Mouse (Mus musculus): ENCODE data around the gene Ttll8. TPM values are rescaled to one million over a fixed set of nuclear protein-coding genes. Genes with fewer than 3 reads are reported as not detected.
A peak's percentile ranks its signal among the peaks of the same experiment; 100 is the strongest.

The Ttll8 gene
- not detected for total RNA-seq (2021)
- long read RNA-seq, experiment 1, result 0 reads
- long read RNA-seq, experiment 2, result 0 reads

DNA sequence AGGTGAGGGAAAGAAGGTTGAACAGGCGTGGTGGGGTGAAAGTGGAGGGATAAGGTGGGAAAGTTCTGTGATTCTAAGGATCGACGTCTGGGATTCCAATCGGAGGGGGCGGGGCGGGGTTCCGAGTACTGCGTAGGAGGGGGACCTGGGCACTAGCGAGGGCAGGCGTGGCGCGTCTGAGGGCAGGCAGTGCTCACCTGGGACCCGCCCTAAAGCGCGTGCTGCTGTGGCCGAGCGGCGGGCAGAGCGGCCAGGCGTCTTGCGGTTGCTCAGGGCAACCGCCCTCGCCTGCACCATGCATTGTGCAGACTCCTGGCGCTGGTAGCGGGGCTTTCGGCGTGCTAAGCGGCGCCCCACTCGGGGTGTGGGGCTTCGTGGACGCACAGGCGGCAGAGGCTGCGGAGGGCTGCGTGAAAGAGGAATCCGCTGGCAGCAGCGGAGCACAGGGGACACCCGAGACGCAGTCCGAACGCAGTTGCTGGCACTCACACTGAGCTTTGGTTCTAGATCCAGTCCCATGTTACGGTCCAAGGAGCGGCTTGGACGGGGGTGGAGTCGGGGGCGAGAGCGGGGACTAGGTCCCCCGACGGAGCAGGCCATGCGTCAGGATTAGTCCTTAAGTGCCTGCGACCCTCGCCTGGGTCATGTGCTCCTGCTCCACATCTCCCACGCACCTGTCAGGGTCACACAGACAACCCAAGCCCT, at the start of gene Ttll8:
TSS of gene Ttll8 (minus strand) at position 51 of the 705 bp plus-strand sequence.
- Histone ChIP-seq H3K27ac (no peak within 1 kb of the TSS), H3K4me3 (peak within 1 kb of the TSS; percentile 61)
- TF ChIP-seq CTCF (IDR thresholded peaks at IDR 0.05), result no peak
- DNase-seq, result peak; percentile 27
- intact Hi-C loops (cut with DNase I), result no loop called here

DNA sequence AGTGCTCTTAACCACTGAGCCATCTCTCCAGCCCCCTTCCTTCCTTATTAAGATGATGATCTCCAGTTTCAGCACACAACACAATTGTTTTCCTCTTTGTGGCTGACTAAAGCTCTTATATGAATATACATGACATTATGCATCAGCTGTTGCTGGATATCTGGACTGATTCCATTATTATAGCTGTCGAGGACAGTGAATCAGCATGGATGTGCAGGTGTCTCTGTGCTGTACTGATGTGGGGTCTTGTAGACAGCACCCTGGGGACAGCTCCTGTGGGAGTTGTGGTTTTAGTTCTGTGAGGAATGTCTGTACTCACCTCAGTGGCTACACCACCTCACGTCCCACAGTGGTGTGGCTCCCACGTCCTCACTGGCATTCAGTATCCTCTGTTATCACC, 47.0 kb upstream of the Ttll8 start:
- Histone ChIP-seq H3K4me3 (no peak overlapping the region), H3K27ac (no peak overlapping the region)
- no peak for DNase-seq
- TF ChIP-seq CTCF (IDR thresholded peaks at IDR 0.05), result no peak
- intact Hi-C loops (cut with DNase I), result no loop called here

DNA sequence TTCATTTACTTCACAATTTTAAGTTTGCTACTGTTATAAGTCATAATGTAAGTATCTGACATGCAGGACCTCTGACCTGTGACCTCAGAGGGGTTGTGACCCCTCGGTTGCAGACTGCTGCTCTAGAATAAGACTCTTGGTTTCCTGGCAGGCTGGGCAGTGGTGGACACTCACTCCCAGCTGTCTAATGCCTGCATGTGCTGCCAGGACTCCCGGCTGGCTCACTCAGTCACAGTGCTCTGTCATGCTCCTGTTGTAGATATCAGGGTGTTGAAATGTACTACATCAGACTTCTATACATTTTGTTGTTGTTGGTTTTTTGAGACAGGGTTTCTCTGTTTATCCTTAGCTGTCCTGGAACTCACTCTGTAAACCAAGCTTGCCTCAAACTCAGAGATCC, 46.1 kb upstream of the Ttll8 start:
- Histone ChIP-seq H3K27ac (no peak overlapping the region), H3K4me3 (no peak overlapping the region)
- intact Hi-C loops (cut with DNase I), result no loop called here
- no peak for TF ChIP-seq CTCF (IDR thresholded peaks at IDR 0.05)
- DNase-seq, result no peak

DNA sequence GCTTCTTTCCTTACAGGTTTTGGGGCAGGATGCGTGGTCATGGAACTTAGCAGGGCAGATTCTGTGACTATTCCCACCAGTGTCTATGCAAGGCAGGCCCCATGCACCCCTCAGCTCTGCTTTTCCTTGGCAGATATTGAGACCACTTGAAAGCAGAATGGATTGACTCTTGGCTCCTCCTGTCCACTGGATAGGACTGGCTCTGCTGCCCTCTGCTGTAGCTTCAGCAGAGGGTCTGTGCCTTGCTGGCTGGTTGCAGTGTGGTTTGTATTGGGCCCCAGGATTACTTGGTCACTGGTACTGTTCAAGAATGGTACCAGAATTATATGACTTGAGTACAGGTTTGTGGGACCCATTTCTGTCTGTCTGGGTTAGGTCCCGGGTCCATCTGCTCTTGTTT, 44.9 kb upstream of the Ttll8 start:
- DNase-seq, result no peak
- Histone ChIP-seq H3K27ac (no peak overlapping the region), H3K4me3 (no peak overlapping the region)
- peak; percentile 12; the same call in 1 of the 2 replicates for TF ChIP-seq CTCF (IDR thresholded peaks at IDR 0.05)
- intact Hi-C loops (cut with DNase I), result no loop called here

DNA sequence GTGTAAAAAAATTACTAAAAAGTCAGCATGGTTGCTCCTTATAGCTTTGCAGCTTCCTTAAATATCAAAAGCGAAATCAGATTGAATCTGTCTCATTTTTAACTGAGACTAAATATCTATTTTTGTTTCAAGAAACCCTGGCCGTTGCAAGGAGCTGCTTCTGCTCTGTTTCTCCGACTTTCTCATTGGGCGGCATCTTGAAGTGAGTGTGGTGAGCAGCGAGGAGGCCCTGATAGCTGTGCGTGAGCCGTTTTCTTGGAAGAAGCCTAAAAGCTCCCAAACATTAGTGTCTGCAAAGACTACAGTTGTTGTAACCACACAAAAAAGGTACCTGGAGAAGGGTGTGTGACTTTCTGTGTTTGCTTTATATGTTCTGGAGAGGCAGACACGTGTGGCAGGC, 44.4 kb upstream of the Ttll8 start:
- no peak overlapping the region for H3K4me3 ChIP-seq
- intact Hi-C loops (cut with DNase I), result no loop called here
- H3K27ac ChIP-seq, result no peak overlapping the region
- TF ChIP-seq CTCF (IDR thresholded peaks at IDR 0.05), result no peak
- DNase-seq, result no peak

DNA sequence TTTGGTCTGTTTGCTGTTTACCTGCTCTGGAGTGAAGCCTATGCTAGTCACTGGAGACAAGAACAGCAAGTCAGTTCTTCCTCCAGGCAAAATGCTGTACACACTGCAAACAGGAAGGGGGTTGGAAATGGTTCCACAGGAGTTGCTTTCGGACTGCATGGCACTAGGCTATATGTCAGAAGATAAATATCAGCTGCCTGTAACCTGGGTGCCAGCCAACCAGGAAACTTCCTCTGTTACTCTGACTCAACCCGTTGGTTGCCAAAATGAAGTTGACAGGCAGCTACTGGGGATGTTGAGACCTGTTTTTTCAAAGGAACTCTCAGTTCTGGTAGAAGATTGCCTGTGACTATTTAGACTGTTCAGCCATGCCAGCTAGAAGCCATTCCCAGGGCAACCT, 35.0 kb upstream of the Ttll8 start:
- DNase-seq, result no peak
- Histone ChIP-seq H3K4me3 (no peak overlapping the region), H3K27ac (no peak overlapping the region)
- intact Hi-C loops (cut with DNase I), result no loop called here
- TF ChIP-seq CTCF (IDR thresholded peaks at IDR 0.05), result no peak

DNA sequence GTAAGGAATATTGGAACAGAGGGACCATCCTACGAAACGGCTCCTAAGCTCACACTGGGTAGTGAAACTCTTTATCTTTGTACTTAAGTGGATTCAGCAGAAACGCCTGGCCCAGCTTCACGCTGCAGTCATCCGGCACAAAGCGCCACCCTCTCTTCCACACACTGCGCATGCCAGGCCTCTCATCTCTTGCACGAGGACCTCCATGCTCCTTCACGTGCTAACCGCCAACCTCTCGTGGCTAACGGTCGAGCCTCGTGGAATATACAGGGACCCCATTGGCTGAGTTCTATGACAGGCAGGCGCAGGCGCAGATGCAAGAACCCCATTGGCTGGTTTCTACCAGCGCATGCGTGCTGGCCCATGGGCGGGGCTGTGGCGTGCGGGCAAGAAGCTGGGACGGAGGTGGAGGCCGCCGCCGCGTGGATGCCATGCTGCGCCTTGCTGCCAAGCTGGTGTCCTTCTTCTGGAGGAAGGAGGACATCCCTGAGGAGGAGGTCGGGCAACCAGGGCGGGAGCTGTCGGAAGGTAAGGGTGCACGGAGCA, 28.4 kb upstream of the Ttll8 start, which contains the start of gene Mov10l1:
TSS of gene Mov10l1 (plus strand) at position 376 of the 546 bp plus-strand sequence.
- TF ChIP-seq CTCF (IDR thresholded peaks at IDR 0.05), result no peak
- H3K4me3 ChIP-seq, result no peak within 1 kb of the TSS
- intact Hi-C loops (cut with DNase I), result no loop called here
- DNase-seq, result no peak
- H3K27ac ChIP-seq, result no peak within 1 kb of the TSS

DNA sequence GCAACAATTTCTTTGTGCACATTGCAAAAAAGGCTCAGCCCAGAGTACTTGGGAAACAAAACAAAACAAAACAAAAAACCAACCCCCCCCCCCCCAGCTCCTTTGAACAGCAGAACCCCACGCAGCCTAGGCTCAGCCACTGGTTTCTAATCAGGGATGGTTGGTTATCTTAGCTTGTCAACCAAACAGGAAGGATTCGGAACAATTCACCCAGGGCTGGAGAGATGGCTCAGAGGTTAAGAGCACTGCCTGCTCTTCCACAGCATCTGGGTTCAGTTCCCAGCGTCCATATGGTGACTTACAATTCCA, 24.9 kb upstream of the Ttll8 start:
- Histone ChIP-seq H3K4me3 (no peak overlapping the region), H3K27ac (no peak overlapping the region)
- no peak for DNase-seq
- intact Hi-C loops (cut with DNase I), result no loop called here
- TF ChIP-seq CTCF (IDR thresholded peaks at IDR 0.05), result no peak

DNA sequence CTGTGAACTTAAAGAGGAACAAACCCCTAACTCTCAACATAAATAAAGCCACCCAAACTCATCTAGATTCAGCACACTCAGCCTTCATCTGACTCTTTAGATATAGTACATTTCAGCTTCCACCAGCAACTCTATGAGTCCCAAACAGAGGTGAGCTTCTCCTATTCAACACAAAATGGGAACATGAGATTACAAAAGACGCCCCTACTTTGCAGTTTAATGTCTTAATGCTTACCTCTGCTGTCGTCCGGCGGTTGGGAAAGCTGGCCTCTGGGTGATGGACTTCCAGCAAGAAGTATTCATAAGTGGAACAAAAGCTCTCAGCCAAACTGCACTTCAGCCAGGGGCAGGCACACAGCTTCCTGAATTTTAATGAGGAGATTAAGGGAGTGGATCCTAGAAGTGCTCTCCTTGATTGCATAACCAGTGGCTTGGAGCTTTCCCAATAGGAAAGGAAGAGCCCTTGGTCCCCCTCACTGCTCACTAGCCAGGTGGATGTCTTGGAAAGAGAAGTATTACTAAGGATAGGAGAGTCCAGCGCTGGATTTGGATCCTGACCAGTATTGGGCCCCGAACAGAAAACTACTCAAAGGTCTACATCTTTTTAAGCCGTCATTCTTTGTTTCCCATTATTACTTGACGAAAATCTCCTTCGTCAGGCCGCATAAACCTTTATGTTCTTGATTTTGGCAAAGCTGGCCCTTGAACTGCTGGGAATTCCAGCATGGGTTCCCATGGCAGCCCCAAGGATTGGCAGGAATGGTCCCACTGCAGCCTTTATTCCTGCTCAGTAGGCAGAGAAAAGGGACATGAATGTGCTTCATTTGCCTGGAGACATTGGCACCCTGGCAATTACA, 24.3 kb upstream of the Ttll8 start, which contains the start of gene Mlc1:
TSS of gene Mlc1 (minus strand) at position 727 of the 857 bp plus-strand sequence.
- Histone ChIP-seq H3K4me3 (no peak within 1 kb of the TSS), H3K27ac (no peak within 1 kb of the TSS)
- TF ChIP-seq CTCF (IDR thresholded peaks at IDR 0.05), result no peak
- no peak for DNase-seq
- intact Hi-C loops (cut with DNase I), result no loop called here

DNA sequence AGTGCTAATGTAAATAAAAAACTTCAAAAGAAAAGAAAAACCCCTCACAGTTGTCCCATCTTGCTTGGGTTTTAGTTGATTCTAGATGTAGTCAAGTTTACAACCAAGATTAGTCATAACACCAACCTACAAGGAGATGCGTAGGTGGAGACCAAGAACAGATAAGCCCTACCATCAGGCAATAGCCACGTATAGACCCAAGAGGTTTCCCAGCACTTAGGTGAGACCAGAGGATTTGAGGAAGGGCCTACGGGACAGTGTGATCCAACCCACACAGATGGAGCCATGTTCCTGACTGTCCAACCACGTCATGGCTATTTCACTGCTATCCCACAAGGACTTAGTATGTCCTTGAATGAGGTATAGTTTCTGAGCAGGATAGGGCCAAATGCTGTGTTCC, 18.1 kb upstream of the Ttll8 start:
- intact Hi-C loops (cut with DNase I), result no loop called here
- no peak for DNase-seq
- no peak for TF ChIP-seq CTCF (IDR thresholded peaks at IDR 0.05)
- Histone ChIP-seq H3K27ac (no peak overlapping the region), H3K4me3 (no peak overlapping the region)

DNA sequence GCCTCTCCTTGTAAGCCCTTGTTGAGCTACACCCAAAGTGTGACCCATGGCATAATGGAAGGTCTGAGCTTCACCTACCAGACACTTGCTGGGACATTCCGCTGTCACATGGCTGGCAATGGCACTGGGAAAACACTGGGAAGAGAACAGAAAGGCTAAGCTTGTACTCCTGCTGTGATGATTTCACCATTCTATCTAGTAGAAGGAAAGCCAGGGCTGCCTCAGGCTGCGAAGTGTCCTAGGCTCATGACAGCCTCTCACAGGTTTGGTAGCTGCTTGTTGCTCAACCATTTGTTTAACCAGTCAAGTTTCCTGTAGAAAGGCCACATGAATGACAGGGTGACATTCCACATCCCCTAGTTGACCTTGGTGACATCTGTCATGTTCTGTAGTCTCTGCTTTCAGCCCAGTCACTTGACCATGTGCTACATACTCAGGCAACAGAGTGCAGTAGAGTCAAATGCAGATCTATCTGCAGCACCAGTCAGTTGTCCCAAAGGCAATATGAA, 9.9 kb upstream of the Ttll8 start:
- intact Hi-C loops (cut with DNase I), result no loop called here
- no peak for TF ChIP-seq CTCF (IDR thresholded peaks at IDR 0.05)
- no peak for DNase-seq

DNA sequence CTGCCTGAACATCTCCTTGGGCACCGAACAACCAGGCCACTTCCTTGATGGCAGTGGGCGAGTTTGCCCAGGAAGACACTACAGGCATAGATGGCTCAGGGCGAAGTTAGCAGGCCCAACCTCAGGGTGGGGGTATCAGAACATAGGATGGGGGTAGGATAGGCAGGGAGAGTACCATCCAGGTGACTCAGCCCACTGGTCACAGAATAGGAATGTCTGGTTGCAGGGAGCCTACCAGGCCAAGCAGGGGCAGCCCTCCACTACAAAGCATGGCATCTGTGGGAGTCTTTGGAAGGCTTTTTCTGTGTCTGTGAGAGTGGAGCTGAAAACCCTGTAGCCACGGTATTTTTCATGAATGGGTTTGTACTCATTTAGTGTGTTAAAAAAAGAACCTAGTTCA, 3.3 kb upstream of the Ttll8 start:
- intact Hi-C loops (cut with DNase I), result no loop called here
- Histone ChIP-seq H3K4me3 (no peak overlapping the region), H3K27ac (no peak overlapping the region)
- DNase-seq, result no peak
- TF ChIP-seq CTCF (IDR thresholded peaks at IDR 0.05), result no peak

More for the DNA sequence above, 9.9 kb upstream of the Ttll8 start:
- H3K27ac ChIP-seq, result no peak overlapping the region
- H3K4me3 ChIP-seq, result no peak overlapping the region

DNA sequence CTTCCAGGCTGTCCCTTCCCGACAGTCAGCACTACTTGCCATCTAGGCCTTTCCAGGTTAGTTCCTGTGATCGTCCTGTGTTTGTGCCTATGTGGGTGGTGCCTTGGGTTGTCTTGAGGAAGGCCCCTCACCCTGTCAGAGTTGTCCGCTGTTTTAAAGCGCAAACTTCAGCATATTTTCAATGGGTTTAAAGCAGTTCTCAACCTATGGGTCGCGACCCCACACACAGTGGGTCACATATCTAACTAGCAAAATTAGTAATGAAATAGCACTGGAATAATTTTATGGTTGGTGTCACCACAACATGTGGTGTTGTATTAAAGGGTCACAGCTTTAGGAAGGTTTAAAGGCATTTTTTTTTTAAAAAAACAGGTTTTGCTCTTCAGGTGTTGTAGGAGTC, 1.1 kb upstream of the Ttll8 start:
- TF ChIP-seq CTCF (IDR thresholded peaks at IDR 0.05), result no peak
- H3K4me3 ChIP-seq, result no peak overlapping the region
- no peak overlapping the region for H3K27ac ChIP-seq
- no peak for DNase-seq
- intact Hi-C loops (cut with DNase I), result no loop called here
